Mouse (Mus musculus) kidney, embryonic 14.5 days (tissue): ENCODE results near the gene Cep41. TPM values are rescaled to one million over a fixed set of nuclear protein-coding genes. Genes with fewer than 3 reads are reported as not detected.

Source experiments
- ATAC-seq: fragments of 200-750 bp; cut with Nextera tagmentation; 2 replicates; pipeline ENCODE4 v1.8.0; 2017; ENCODE audit warnings: moderate number of reproducible peaks, mild to moderate bottlenecking, moderate TSS enrichment, moderate library complexity; ENCODE audit not compliant: low FRiP score, low TSS enrichment
- H3K27ac ChIP-seq: fragments of 300-500 bp; sonication (generic); 2 replicates; pipeline ENCODE4 v1.5.1; 2014; ENCODE audit warnings: low read depth, mild to moderate bottlenecking, low read length, moderate library complexity, mixed read lengths
- H3K27me3 ChIP-seq: fragments of 300-500 bp; sonication (generic); 2 replicates; pipeline ENCODE4 v1.6.1; 2014; ENCODE audit warnings: mild to moderate bottlenecking, low read length; ENCODE audit not compliant: control insufficient read depth, insufficient read depth
- H3K36me3 ChIP-seq: fragments of 300-500 bp; sonication (generic); 2 replicates; pipeline ENCODE4 v1.6.1; 2014; ENCODE audit warnings: low read length, mixed read lengths; ENCODE audit not compliant: control insufficient read depth, insufficient read depth
- H3K4me1 ChIP-seq: fragments of 300-500 bp; sonication (generic); 2 replicates; pipeline ENCODE4 v1.6.1; 2014; ENCODE audit warnings: low read length, mixed read lengths; ENCODE audit not compliant: control insufficient read depth, insufficient read depth
- H3K4me2 ChIP-seq: fragments of 300-500 bp; sonication (generic); replicated peaks from 2 replicates; pipeline ENCODE4 v1.6.1; 2014; ENCODE audit warnings: low read depth, mild to moderate bottlenecking, low read length
- H3K4me3 ChIP-seq: fragments of 300-500 bp; sonication (generic); 2 replicates; pipeline ENCODE4 v1.5.1; 2014; ENCODE audit warnings: mild to moderate bottlenecking, low read length
- H3K9ac ChIP-seq: fragments of 300-500 bp; sonication (generic); 2 replicates; pipeline ENCODE4 v1.6.1; 2014; ENCODE audit warnings: low read depth, mild to moderate bottlenecking, low read length, moderate library complexity
- H3K9me3 ChIP-seq: fragments of 300-500 bp; sonication (generic); 2 replicates; pipeline ENCODE4 v1.6.1; 2016; ENCODE audit warnings: low read length; ENCODE audit not compliant: control insufficient read depth
- WGBS: fragments of 180-500 bp; shearing (Covaris S2); extraction: QIAGEN DNeasy Blood & Tissue Kit; methylation state at CpG from one replicate; pipeline ENCODE4 v1.1.7; 2014; 5-methylcytosine and 5-hydroxymethylcytosine counted together
- polyA plus RNA-seq: library from polyadenylated mRNA; unstranded; fragments of >200 nt; fragmentation: Nextera tagmentation; extraction: Ambion mirVana; gene quantifications from 2 replicates; pipeline ENCODE4 v1.2.1, GENCODE M21; 2014

The Cep41 gene
- polyA plus RNA-seq, 1 experiment from 2014 or later, result 31.2 TPM

DNA sequence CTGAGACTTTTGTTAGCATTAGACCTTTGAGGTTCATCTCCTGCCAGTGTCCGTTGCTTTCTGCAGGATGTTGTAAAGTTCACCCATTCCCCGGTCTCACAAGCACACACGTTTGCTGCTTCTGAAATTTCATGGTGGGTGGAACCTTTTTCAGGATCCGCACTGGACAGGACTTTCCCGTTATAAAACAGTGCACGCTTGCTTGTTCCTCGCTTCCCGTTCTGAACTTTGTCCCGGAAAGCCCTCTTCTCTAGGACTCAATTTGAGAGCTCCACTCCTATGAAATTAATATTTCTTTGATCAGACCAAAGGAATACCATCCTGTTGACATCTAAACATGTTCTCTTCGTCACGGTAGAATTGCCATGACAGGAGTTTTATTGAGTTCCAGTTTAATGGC, 20.3 kb upstream of the Cep41 start:
- H3K4me1 ChIP-seq, result peaks cover 23% of the 10 kb centered on the region
- H3K9ac ChIP-seq, result no peak overlapping the region
- no peak overlapping the region for H3K4me2 ChIP-seq
- H3K9me3 ChIP-seq, result no peaks in the 10 kb centered on the region
- H3K27ac ChIP-seq, result peak overlapping the region; percentile 83
- no peak for ATAC-seq
- no peak overlapping the region for H3K4me3 ChIP-seq
- no peaks in the 10 kb centered on the region for H3K36me3 ChIP-seq
- no peaks in the 10 kb centered on the region for H3K27me3 ChIP-seq
- WGBS, result 48% methylated on average over 11 of the region's 11 CpGs

DNA sequence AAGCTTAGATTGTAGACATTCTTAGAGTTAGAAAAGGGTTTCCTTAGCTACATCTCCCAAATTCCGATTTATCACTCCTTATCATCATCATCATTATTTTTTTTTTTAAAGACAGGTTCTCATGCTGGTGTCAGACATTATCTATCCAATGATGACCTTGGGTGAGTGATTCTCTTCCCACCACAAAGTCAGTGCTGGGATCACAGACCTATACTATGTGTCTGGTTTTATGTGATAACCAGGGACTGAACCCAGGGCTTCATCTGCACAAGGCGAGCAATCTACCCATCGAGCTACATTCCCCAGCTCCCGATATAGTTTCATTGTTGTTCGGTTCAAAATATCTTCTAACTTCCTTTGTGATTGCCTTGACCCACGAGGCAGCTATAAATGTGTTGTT, 19.9 kb upstream of the Cep41 start:
- no peak for ATAC-seq
- peaks cover 23% of the 10 kb centered on the region for H3K4me1 ChIP-seq
- no peaks in the 10 kb centered on the region for H3K27me3 ChIP-seq
- H3K36me3 ChIP-seq, result no peaks in the 10 kb centered on the region
- 66% methylated on average over 6 of the region's 6 CpGs for WGBS
- H3K4me2 ChIP-seq, result no peak overlapping the region
- no peak overlapping the region for H3K4me3 ChIP-seq
- H3K9ac ChIP-seq, result no peak overlapping the region
- H3K27ac ChIP-seq, result peak overlapping the region; percentile 83
- H3K9me3 ChIP-seq, result no peaks in the 10 kb centered on the region

DNA sequence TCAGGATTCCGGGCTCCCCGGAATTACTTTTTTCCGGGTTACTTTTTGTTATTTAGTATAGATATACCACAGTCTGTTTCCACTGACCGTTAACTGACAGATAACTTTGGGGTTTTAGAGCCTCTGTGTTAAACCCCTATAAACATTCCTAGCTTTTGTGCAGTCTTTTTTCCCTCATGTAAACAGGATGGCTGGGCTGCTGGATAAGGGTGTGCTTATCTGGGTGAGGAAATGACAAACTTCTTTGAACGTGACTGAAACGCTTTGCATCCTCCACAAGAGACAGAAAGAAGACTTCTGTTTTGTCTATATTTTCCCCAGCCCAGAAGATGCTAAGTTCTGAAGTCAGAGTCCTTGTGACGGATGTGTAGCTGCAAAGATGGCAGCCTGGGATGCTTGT, 18.9 kb upstream of the Cep41 start:
- 62% methylated on average over 7 of the region's 7 CpGs for WGBS
- no peak for ATAC-seq
- H3K4me1 ChIP-seq, result peaks cover 23% of the 10 kb centered on the region
- H3K36me3 ChIP-seq, result no peaks in the 10 kb centered on the region
- H3K4me2 ChIP-seq, result no peak overlapping the region
- H3K9me3 ChIP-seq, result no peaks in the 10 kb centered on the region
- no peak overlapping the region for H3K4me3 ChIP-seq
- H3K27me3 ChIP-seq, result no peaks in the 10 kb centered on the region
- peak overlapping the region; percentile 65; the same call in 1 of the 2 replicates for H3K27ac ChIP-seq
- no peak overlapping the region for H3K9ac ChIP-seq

DNA sequence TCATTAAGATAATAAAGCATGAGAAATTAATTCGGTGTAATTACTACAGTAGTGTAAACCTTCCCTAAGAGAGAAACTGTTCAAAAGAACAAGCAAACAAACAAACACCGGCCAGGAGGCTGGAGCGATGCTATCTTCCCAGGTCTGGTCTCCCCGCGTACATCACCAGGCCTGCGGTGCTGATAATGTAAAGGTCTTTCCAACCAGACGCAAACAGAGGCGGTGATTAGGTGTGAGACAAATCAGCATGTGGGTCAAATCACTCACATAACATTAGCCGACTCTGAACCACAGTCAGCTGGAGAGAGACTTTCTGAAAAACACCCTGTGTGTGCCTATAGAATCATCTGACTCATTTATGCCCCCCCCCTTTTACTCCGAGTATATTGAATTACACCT, 17.8 kb upstream of the Cep41 start:
- no peak for ATAC-seq
- Histone ChIP-seq H3K9ac (no peak overlapping the region), H3K36me3 (no peaks in the 10 kb centered on the region), H3K9me3 (no peaks in the 10 kb centered on the region), H3K4me3 (no peak overlapping the region), H3K4me1 (peaks cover 21% of the 10 kb centered on the region), H3K4me2 (no peak overlapping the region), H3K27ac (peak overlapping the region; percentile 74; the same call in 1 of the 2 replicates), H3K27me3 (no peaks in the 10 kb centered on the region)
- WGBS, result 67% methylated on average over 10 of the region's 10 CpGs

DNA sequence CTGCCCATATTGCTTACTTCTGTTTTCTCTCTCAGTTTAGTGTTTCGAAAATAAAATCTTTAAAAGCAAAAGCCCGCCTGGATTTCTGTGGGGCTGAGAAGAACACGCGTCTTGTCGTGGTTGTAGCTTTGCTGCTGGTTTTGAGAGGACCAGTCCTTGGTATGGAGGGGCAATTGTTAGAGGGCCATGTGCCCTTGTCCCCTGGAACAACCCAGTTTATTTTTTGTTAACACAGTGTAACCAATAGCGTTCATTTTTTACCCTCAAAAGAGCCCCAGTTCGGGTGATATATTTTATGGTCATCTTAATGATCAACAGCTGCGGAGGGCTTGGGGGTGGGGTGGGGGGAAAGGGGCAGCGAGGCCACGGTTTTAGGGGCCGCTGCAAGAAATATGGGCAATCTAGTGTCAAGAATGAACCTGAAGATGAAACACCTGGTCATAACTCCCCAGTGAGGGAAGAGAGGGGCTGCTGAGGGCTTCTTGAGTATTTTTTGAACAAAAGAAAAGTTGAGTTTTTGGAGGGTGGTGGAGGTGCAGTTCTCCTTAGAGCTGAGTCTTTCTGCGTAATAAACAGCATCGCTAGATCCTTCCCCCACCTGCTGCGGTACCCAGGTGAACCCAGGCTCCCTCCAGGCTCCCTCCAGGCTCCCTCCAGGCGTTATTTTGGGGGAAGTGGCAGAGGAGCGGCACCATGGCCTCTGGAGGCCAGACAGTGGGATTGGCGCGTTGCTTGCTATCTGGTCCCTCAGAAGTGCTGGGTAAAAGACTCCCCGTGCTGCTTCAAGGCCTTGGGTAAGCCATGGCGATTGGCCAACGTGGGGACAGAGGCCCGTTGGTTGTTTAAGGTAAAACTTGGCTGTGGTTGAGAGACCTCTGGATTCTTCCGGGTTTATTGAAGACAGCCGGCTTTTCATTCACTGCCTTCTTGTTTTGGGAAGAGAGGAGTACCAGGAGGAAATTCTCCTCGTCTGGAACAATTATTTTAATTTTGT, 17.1 kb upstream of the Cep41 start:
- WGBS, result 38% methylated on average over 25 of the region's 25 CpGs
- Histone ChIP-seq H3K4me3 (no peak overlapping the region), H3K9me3 (no peaks in the 10 kb centered on the region), H3K27ac (peak overlapping the region; percentile 74), H3K27me3 (no peaks in the 10 kb centered on the region), H3K4me1 (peaks cover 20% of the 10 kb centered on the region; the same call in 1 of the 2 replicates), H3K36me3 (no peaks in the 10 kb centered on the region), H3K9ac (no peak overlapping the region), H3K4me2 (no peak overlapping the region)
- ATAC-seq, result peak; percentile 46

DNA sequence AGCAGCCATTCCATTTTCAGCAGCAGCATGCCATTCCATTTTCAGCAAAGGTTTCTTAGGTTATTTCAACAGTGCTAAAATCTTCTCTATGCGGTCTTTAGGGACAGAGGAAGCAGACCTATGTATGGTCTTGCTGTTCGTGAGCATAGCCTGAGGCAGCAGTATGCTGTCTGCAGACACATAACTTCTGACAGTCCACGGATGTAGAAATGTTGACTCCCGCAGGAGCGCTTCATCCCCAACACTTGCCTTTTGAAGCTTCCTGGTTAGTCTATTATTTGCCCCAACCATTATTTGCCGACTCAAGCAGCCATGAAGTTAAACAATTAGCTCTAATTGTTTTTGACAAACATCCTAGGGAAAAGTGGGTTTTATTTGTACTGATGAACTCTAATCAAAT, 15.6 kb upstream of the Cep41 start:
- no peaks in the 10 kb centered on the region for H3K27me3 ChIP-seq
- 34% methylated on average over 6 of the region's 6 CpGs for WGBS
- no peak overlapping the region for H3K9ac ChIP-seq
- H3K4me1 ChIP-seq, result peaks cover 18% of the 10 kb centered on the region
- no peaks in the 10 kb centered on the region for H3K9me3 ChIP-seq
- H3K36me3 ChIP-seq, result no peaks in the 10 kb centered on the region
- no peak for ATAC-seq
- peak overlapping the region; percentile 70; the same call in 1 of the 2 replicates for H3K27ac ChIP-seq
- no peak overlapping the region for H3K4me3 ChIP-seq
- H3K4me2 ChIP-seq, result no peak overlapping the region

DNA sequence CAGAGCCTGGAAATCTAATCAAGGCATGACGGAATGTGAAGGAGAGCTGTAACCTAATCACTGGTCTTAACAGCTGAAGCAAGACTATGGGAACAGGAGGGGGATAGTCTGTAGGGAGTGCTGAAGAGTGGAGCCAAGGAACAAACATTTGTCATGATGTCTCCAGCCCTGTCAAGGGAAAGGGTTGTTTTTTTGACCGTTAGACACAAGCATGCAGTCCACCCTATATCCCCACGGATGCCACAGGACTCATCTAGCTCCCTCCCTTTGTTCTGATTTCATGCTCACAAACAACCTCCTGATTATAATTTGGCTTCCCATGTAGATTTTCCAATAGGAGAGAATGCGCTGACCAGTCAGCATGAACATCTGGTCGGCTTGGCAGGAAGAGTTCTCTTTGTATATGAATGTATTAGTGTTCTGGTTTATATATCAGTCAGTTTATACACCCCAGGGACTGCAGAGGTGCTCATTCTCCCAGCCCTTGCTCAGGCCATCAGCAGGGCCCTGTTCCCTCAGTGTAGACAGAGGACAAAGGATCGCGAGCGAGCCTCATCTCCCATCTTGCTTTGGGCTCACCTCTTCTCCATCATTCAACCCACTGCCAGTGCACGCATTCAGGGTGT, 10.5 kb upstream of the Cep41 start:
- H3K4me3 ChIP-seq, result no peak overlapping the region
- no peak overlapping the region for H3K4me2 ChIP-seq

DNA sequence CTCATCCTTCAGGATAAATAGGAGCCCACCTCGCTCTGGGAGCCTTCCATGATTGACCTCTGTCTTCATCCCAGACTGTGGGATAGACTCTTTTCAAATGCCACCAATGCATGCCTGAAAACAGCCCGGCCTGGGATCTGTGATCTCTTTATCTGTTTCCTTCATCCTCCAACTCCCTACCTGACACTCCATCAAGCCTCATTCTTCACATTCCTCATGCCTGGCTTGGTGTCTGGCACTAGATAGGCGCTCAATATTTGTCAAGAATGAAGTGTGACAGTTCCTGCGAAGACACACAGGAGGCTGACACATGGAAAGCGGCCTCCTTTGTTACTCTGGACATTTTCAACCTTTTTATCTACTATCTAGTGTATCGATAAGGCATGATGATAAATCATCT, 9.9 kb upstream of the Cep41 start:
- Histone ChIP-seq H3K9ac (no peak overlapping the region), H3K4me2 (no peak overlapping the region), H3K27me3 (no peaks in the 10 kb centered on the region), H3K4me3 (no peak overlapping the region), H3K4me1 (peaks cover 9% of the 10 kb centered on the region), H3K9me3 (no peaks in the 10 kb centered on the region), H3K36me3 (no peaks in the 10 kb centered on the region), H3K27ac (peak overlapping the region; percentile 1; the same call in 1 of the 2 replicates)
- ATAC-seq, result no peak
- WGBS, result 76% methylated on average over 6 of the region's 6 CpGs

More for the DNA sequence above, 10.5 kb upstream of the Cep41 start:
- peak overlapping the region; percentile 47; the same call in 1 of the 2 replicates for H3K27ac ChIP-seq
- no peaks in the 10 kb centered on the region for H3K9me3 ChIP-seq
- 77% methylated on average over 9 of the region's 9 CpGs for WGBS
- no peak overlapping the region for H3K9ac ChIP-seq
- H3K36me3 ChIP-seq, result no peaks in the 10 kb centered on the region
- ATAC-seq, result peak; percentile 65
- H3K4me1 ChIP-seq, result peaks cover 9% of the 10 kb centered on the region
- no peaks in the 10 kb centered on the region for H3K27me3 ChIP-seq

DNA sequence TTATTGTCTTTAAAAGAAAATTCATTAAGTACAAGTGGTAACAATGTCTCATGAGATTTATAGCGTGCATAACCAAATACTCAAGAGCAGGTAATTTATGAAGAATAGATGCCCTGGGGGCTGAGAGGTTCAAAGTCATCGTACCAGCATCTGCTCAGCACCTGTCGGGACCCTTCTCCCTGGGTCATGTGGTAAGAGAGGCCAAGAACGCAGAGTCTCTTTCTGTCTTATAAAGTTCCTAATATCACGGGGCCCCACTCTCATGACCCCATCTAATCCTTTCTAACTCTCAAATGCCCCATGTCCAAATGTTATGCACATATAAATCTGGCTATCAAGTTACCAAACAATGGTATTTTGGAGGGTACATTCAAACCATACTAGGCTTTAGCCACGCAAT, 9.3 kb upstream of the Cep41 start:
- Histone ChIP-seq H3K36me3 (no peaks in the 10 kb centered on the region), H3K4me1 (peaks cover 9% of the 10 kb centered on the region), H3K27ac (0 out of 2 replicates have a peak overlapping the region, but pooled peaks have one; percentile 1), H3K9me3 (no peaks in the 10 kb centered on the region), H3K27me3 (no peaks in the 10 kb centered on the region), H3K4me2 (no peak overlapping the region), H3K9ac (no peak overlapping the region), H3K4me3 (no peak overlapping the region)
- WGBS, result 46% methylated on average over 6 of the region's 6 CpGs
- no peak for ATAC-seq
